Mouse (Mus musculus): ENCODE results near the gene Mefv. TPM values are rescaled to one million over a fixed set of nuclear protein-coding genes. Genes with fewer than 3 reads are reported as not detected.
"Not testable (repeated sequence)": the region's sequence is repeated elsewhere in the genome, so short reads cannot be mapped to it uniquely, and the experiment has no call there.

Gene Mefv
- polyA plus RNA-seq, 1 experiment from 2014 or later: not detected

- no peaks in the 10 kb centered on the region for H3K27me3 ChIP-seq (ENCODE audit: control insufficient read depth, insufficient read depth, low read length)
Observed at GRCm38 (mm10) chr16:3727980-3728720, 10.3 kb upstream of the Mefv start.

GRCm38 (mm10) chr16:3723231-3723630, 5.3 kb upstream of the Mefv start:
- WGBS: 78% methylated on average over 3 of the region's 3 CpGs
- no peaks in the 10 kb centered on the region for H3K27me3 ChIP-seq (ENCODE audit: control insufficient read depth, insufficient read depth, low read length)

More at GRCm38 (mm10) chr16:3727980-3728720, 10.3 kb upstream of the Mefv start:
- no peaks in the 10 kb centered on the region for H3K36me3 ChIP-seq (ENCODE audit: control insufficient read depth, insufficient read depth, low read length)
- H3K27ac ChIP-seq (ENCODE audit: low read depth, low read length): no peak overlapping the region
- H3K4me1 ChIP-seq (replicated peaks; ENCODE audit: control insufficient read depth, insufficient read depth, low read length): no peaks in the 10 kb centered on the region
- DNase-seq (ENCODE audit: low spot score) (no peak), ATAC-seq (replicated peaks; ENCODE audit: low FRiP score) (no peak)
- WGBS: 89% methylated on average over 6 of the region's 6 CpGs
- no peak overlapping the region for H3K9ac ChIP-seq (ENCODE audit: low read length)
- no peaks in the 10 kb centered on the region for H3K9me3 ChIP-seq (ENCODE audit: control insufficient read depth, low read length)
- H3K4me3 ChIP-seq (ENCODE audit: low read depth, low read length): no peak overlapping the region
- no peak overlapping the region for H3K4me2 ChIP-seq (ENCODE audit: low read depth, low read length, severe bottlenecking)

GRCm38 (mm10) chr16:3714731-3715130, 3.2 kb downstream of the Mefv start:
- H3K4me3 ChIP-seq (ENCODE audit: low read depth, low read length): no peak overlapping the region
- no peaks in the 10 kb centered on the region for H3K36me3 ChIP-seq (ENCODE audit: control insufficient read depth, insufficient read depth, low read length)
- H3K4me1 ChIP-seq (replicated peaks; ENCODE audit: control insufficient read depth, insufficient read depth, low read length): no peaks in the 10 kb centered on the region
- no peaks in the 10 kb centered on the region for H3K27me3 ChIP-seq (ENCODE audit: control insufficient read depth, insufficient read depth, low read length)
- DNase-seq (ENCODE audit: low spot score) (no peak), ATAC-seq (replicated peaks; ENCODE audit: low FRiP score) (no peak)
- 87% methylated on average over 2 of the region's 2 CpGs for WGBS
- no peak overlapping the region for H3K9ac ChIP-seq (ENCODE audit: low read length)
- H3K27ac ChIP-seq (ENCODE audit: low read depth, low read length): no peak overlapping the region
- H3K4me2 ChIP-seq (ENCODE audit: low read depth, low read length, severe bottlenecking): no peak overlapping the region
- H3K9me3 ChIP-seq (ENCODE audit: control insufficient read depth, low read length): no peaks in the 10 kb centered on the region

More at GRCm38 (mm10) chr16:3723231-3723630, 5.3 kb upstream of the Mefv start:
- Histone ChIP-seq H3K9ac (ENCODE audit: low read length) (no peak overlapping the region), H3K27ac (ENCODE audit: low read depth, low read length) (no peak overlapping the region), H3K4me1 (replicated peaks; ENCODE audit: control insufficient read depth, insufficient read depth, low read length) (no peaks in the 10 kb centered on the region), H3K9me3 (ENCODE audit: control insufficient read depth, low read length) (no peaks in the 10 kb centered on the region), H3K36me3 (ENCODE audit: control insufficient read depth, insufficient read depth, low read length) (no peaks in the 10 kb centered on the region), H3K4me3 (ENCODE audit: low read depth, low read length) (no peak overlapping the region), H3K4me2 (ENCODE audit: low read depth, low read length, severe bottlenecking) (no peak overlapping the region)
- ATAC-seq (replicated peaks; ENCODE audit: low FRiP score): no peak
- DNase-seq (ENCODE audit: low spot score): no peak

GRCm38 (mm10) chr16:3706680-3707079, 11.2 kb downstream of the Mefv start:
- no peak overlapping the region for H3K9ac ChIP-seq (ENCODE audit: low read length)
- 86% methylated on average over 6 of the region's 6 CpGs for WGBS

GRCm38 (mm10) chr16:3700893-3701292, 17.0 kb downstream of the Mefv start:
- 69% methylated on average over 1 of the region's 1 CpGs for WGBS
- Histone ChIP-seq H3K9me3 (ENCODE audit: control insufficient read depth, low read length) (no peaks in the 10 kb centered on the region; the same call in 1 of the 2 replicates), H3K27ac (ENCODE audit: low read depth, low read length) (no peak overlapping the region), H3K36me3 (ENCODE audit: control insufficient read depth, insufficient read depth, low read length) (no peaks in the 10 kb centered on the region), H3K4me3 (ENCODE audit: low read depth, low read length) (no peak overlapping the region), H3K4me2 (ENCODE audit: low read depth, low read length, severe bottlenecking) (no peak overlapping the region), H3K27me3 (ENCODE audit: control insufficient read depth, insufficient read depth, low read length) (no peaks in the 10 kb centered on the region), H3K4me1 (replicated peaks; ENCODE audit: control insufficient read depth, insufficient read depth, low read length) (no peaks in the 10 kb centered on the region), H3K9ac (ENCODE audit: low read length) (no peak overlapping the region)
- DNase-seq (ENCODE audit: low spot score): no peak
- ATAC-seq (replicated peaks; ENCODE audit: low FRiP score): no peak

More at GRCm38 (mm10) chr16:3706680-3707079, 11.2 kb downstream of the Mefv start:
- Histone ChIP-seq H3K4me3 (ENCODE audit: low read depth, low read length) (no peak overlapping the region), H3K27me3 (ENCODE audit: control insufficient read depth, insufficient read depth, low read length) (no peaks in the 10 kb centered on the region), H3K27ac (ENCODE audit: low read depth, low read length) (no peak overlapping the region), H3K4me2 (ENCODE audit: low read depth, low read length, severe bottlenecking) (no peak overlapping the region), H3K9me3 (ENCODE audit: control insufficient read depth, low read length) (no peaks in the 10 kb centered on the region), H3K4me1 (replicated peaks; ENCODE audit: control insufficient read depth, insufficient read depth, low read length) (no peaks in the 10 kb centered on the region), H3K36me3 (ENCODE audit: control insufficient read depth, insufficient read depth, low read length) (no peaks in the 10 kb centered on the region)
- ATAC-seq (replicated peaks; ENCODE audit: low FRiP score) (no peak), DNase-seq (ENCODE audit: low spot score) (no peak)

- Histone ChIP-seq H3K4me1 (replicated peaks; ENCODE audit: control insufficient read depth, insufficient read depth, low read length) (no peaks in the 10 kb centered on the region), H3K36me3 (ENCODE audit: control insufficient read depth, insufficient read depth, low read length) (no peaks in the 10 kb centered on the region), H3K9me3 (ENCODE audit: control insufficient read depth, low read length) (no peaks in the 10 kb centered on the region; the same call in 1 of the 2 replicates), H3K4me2 (ENCODE audit: low read depth, low read length, severe bottlenecking) (no peak overlapping the region), H3K27me3 (ENCODE audit: control insufficient read depth, insufficient read depth, low read length) (no peaks in the 10 kb centered on the region), H3K9ac (ENCODE audit: low read length) (no peak overlapping the region), H3K4me3 (ENCODE audit: low read depth, low read length) (no peak overlapping the region), H3K27ac (ENCODE audit: low read depth, low read length) (no peak overlapping the region)
- WGBS: 89% methylated on average over 8 of the region's 8 CpGs
- DNase-seq (ENCODE audit: low spot score) (no peak), ATAC-seq (replicated peaks; ENCODE audit: low FRiP score) (no peak)
Observed at GRCm38 (mm10) chr16:3699281-3699680, 18.6 kb downstream of the Mefv start.

DNA sequence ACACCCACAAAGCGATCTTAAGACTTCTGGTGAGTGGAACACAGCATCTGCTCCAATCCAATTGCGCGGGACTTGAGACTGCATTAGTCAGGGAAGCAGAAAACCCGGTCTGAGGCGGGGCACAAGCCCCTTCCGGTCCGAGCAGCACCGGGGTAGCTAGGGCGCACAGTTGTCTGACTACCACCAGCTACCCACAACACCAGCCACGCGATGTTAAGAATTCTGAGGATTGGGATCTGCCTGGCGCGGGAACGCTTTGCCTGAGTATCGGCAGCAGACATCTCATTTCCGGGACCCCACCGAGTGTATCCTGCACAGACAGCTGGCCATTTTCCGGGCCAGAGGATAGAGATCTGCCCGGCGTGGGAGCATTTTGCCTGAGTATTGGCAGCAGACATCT, 28.3 kb downstream of the Mefv start:
- not testable (repeated sequence) for DNase-seq (ENCODE audit: low spot score); H3K27ac ChIP-seq (ENCODE audit: low read depth, low read length); ATAC-seq (replicated peaks; ENCODE audit: low FRiP score); H3K9me3 ChIP-seq (ENCODE audit: control insufficient read depth, low read length); H3K4me1 ChIP-seq (replicated peaks; ENCODE audit: control insufficient read depth, insufficient read depth, low read length); H3K4me3 ChIP-seq (ENCODE audit: low read depth, low read length); H3K9ac ChIP-seq (ENCODE audit: low read length); H3K4me2 ChIP-seq (ENCODE audit: low read depth, low read length, severe bottlenecking); H3K27me3 ChIP-seq (ENCODE audit: control insufficient read depth, insufficient read depth, low read length); H3K36me3 ChIP-seq (ENCODE audit: control insufficient read depth, insufficient read depth, low read length)
- 65% methylated on average over 20 of the region's 20 CpGs for WGBS
